Mouse (Mus musculus): ENCODE data around the gene Elp5. TPM values are rescaled to one million over a fixed set of nuclear protein-coding genes. Genes with fewer than 3 reads are reported as not detected.

Elp5 gene
- total and polyA plus RNA-seq, 3 experiments, result 95.9 to 177 (median 119) TPM

- Histone ChIP-seq H3K9me3 (replicated peaks; ENCODE audit: low read length) (peaks cover 24% of the 10 kb centered on the region), H3K27me3 (replicated peaks) (no peaks in the 10 kb centered on the region), H3K9ac (ENCODE audit: insufficient read depth, low read depth) (no peak overlapping the region), H3K36me3 (replicated peaks in 1 of 2; ENCODE audit: control insufficient read depth in 1 of 2, insufficient read depth in 1 of 2, low read length in 1 of 2) (peaks cover 11 to 29% of the 10 kb centered on the region in 2 experiments), H3K4me2 (ENCODE audit: insufficient read depth, low read depth, poor library complexity, severe bottlenecking) (no peak overlapping the region), H3K4me3 (replicated peaks in 1 of 3; ENCODE audit: low read depth in 2 of 3, low read length in 2 of 3, poor library complexity in 1 of 3) (no peak overlapping the region), H3K79me2 (replicated peaks; ENCODE audit: control insufficient read depth, extremely low read depth, insufficient read depth, poor library complexity, severe bottlenecking) (no peaks in the 10 kb centered on the region), H3K27ac (ENCODE audit: insufficient read depth, low read depth) (no peak overlapping the region), H3K4me1 (ENCODE audit: control insufficient read depth in 1 of 2, insufficient read depth in 2 of 2) (peaks cover 15 to 28% of the 10 kb centered on the region in 2 experiments)
- in situ Hi-C loops (cut with MboI; ENCODE audit: low pct_ligation_motif_present, low pct_unique_long_range_greater_than_20kb, low sequenced_read_pairs) (no loop called here), dilution Hi-C loops (cut with MboI; ENCODE audit: extremely low pct_ligation_motif_present, extremely low pct_unique_long_range_greater_than_20kb, low sequenced_read_pairs) (no loop called here)
- TF ChIP-seq JUND (conservative IDR thresholded peaks at IDR 0.05; ENCODE audit: low read depth, low read length), result no peak
- no peak for DNase-seq (ENCODE audit: extremely low read depth)
These were observed 16.9 kb downstream of the Elp5 start for GRCm38 (mm10) chr11:69965271-69966005.

GRCm38 (mm10) chr11:69964650-69965270 is 17.6 kb downstream of the Elp5 start, which contains the start of gene Cldn7:
Cldn7 (plus strand) TSS chr11:69964779.
- H3K27ac ChIP-seq (ENCODE audit: insufficient read depth, low read depth), result no peak within 1 kb of the TSS
- H3K27me3 ChIP-seq (replicated peaks), result no peaks in the 10 kb centered on the region
- no peak for TF ChIP-seq MXI1 (IDR thresholded peaks at IDR 0.05; ENCODE audit: low read depth, low read length)
- no peak for TF ChIP-seq MEF2A (IDR thresholded peaks at IDR 0.05; ENCODE audit: borderline replicate concordance, low read depth, low read length)
- TF ChIP-seq USF1 (IDR thresholded peaks at IDR 0.05; ENCODE audit: low read depth, low read length), result no peak
- TF ChIP-seq ELF1 (IDR thresholded peaks at IDR 0.05; ENCODE audit: low read depth, low read length), result no peak
- dilution Hi-C loops (cut with MboI; ENCODE audit: extremely low pct_ligation_motif_present, extremely low pct_unique_long_range_greater_than_20kb, low sequenced_read_pairs) (no loop called here), in situ Hi-C loops (cut with MboI; ENCODE audit: low pct_ligation_motif_present, low pct_unique_long_range_greater_than_20kb, low sequenced_read_pairs) (no loop called here)
- peaks cover 8 to 22% of the 10 kb centered on the region in 2 experiments for H3K4me1 ChIP-seq (ENCODE audit: control insufficient read depth in 1 of 2, insufficient read depth in 2 of 2)
- peaks cover 24% of the 10 kb centered on the region for H3K9me3 ChIP-seq (replicated peaks; ENCODE audit: low read length)
- no peaks in the 10 kb centered on the region for H3K79me2 ChIP-seq (replicated peaks; ENCODE audit: control insufficient read depth, extremely low read depth, insufficient read depth, poor library complexity, severe bottlenecking)
- no peak within 1 kb of the TSS for H3K9ac ChIP-seq (ENCODE audit: insufficient read depth, low read depth)
- H3K4me2 ChIP-seq (ENCODE audit: insufficient read depth, low read depth, poor library complexity, severe bottlenecking), result no peak within 1 kb of the TSS
- no peak for DNase-seq (ENCODE audit: extremely low read depth)
- peaks cover 11 to 26% of the 10 kb centered on the region in 2 experiments for H3K36me3 ChIP-seq (replicated peaks in 1 of 2; ENCODE audit: control insufficient read depth in 1 of 2, insufficient read depth in 1 of 2, low read length in 1 of 2)
- no peak within 1 kb of the TSS for H3K4me3 ChIP-seq (replicated peaks in 1 of 3; ENCODE audit: low read depth in 2 of 3, low read length in 2 of 3, poor library complexity in 1 of 3)

GRCm38 (mm10) chr11:69961841-69962240 is 20.5 kb downstream of the Elp5 start:
- H3K9ac ChIP-seq (ENCODE audit: insufficient read depth, low read depth), result no peak overlapping the region
- no peak overlapping the region for H3K4me3 ChIP-seq (replicated peaks in 1 of 3; ENCODE audit: low read depth in 2 of 3, low read length in 2 of 3, poor library complexity in 1 of 3)
- no peak overlapping the region for H3K27ac ChIP-seq (ENCODE audit: insufficient read depth, low read depth)
- H3K27me3 ChIP-seq (replicated peaks), result peaks cover 12% of the 10 kb centered on the region
- no peak for DNase-seq (ENCODE audit: extremely low read depth)
- in situ Hi-C loops (cut with MboI; ENCODE audit: low pct_ligation_motif_present, low pct_unique_long_range_greater_than_20kb, low sequenced_read_pairs) (no loop called here), dilution Hi-C loops (cut with MboI; ENCODE audit: extremely low pct_ligation_motif_present, extremely low pct_unique_long_range_greater_than_20kb, low sequenced_read_pairs) (no loop called here)
- H3K4me1 ChIP-seq (ENCODE audit: control insufficient read depth in 1 of 2, insufficient read depth in 2 of 2), result peaks cover 8% of the 10 kb centered on the region in 2 experiments
- peaks cover 22% of the 10 kb centered on the region for H3K9me3 ChIP-seq (replicated peaks; ENCODE audit: low read length)
- no peaks in the 10 kb centered on the region for H3K79me2 ChIP-seq (replicated peaks; ENCODE audit: control insufficient read depth, extremely low read depth, insufficient read depth, poor library complexity, severe bottlenecking)
- no peak overlapping the region for H3K4me2 ChIP-seq (ENCODE audit: insufficient read depth, low read depth, poor library complexity, severe bottlenecking)
- TF ChIP-seq E2F4 (IDR thresholded peaks at IDR 0.05; ENCODE audit: insufficient replicate concordance, low read depth, low read length) (no peak), UBTF (IDR thresholded peaks at IDR 0.05; ENCODE audit: low read depth, low read length) (no peak), ZMIZ1 (IDR thresholded peaks at IDR 0.05; ENCODE audit: low read depth, low read length) (no peak), ETS1 (conservative IDR thresholded peaks at IDR 0.05; ENCODE audit: low read depth, low read length) (no peak), MXI1 (IDR thresholded peaks at IDR 0.05; ENCODE audit: low read depth, low read length) (no peak), USF1 (IDR thresholded peaks at IDR 0.05; ENCODE audit: low read depth, low read length) (no peak), SMC3 (IDR thresholded peaks at IDR 0.05; ENCODE audit: low read depth, low read length) (no peak), CHD1 (IDR thresholded peaks at IDR 0.05; ENCODE audit: low read depth, low read length) (no peak), IRF4 (IDR thresholded peaks at IDR 0.05; ENCODE audit: low read depth, low read length) (no peak), MAFK (IDR thresholded peaks at IDR 0.05; ENCODE audit: insufficient replicate concordance, low read length) (no peak), RAD21 (IDR thresholded peaks at IDR 0.05; ENCODE audit: low read depth, low read length) (no peak), POLR2A (IDR thresholded peaks at IDR 0.05; ENCODE audit: low read depth, low read length) (no peak), RCOR1 (conservative IDR thresholded peaks at IDR 0.05; ENCODE audit: low read depth, low read length) (no peak), KAT2A (IDR thresholded peaks at IDR 0.05; ENCODE audit: insufficient replicate concordance, low read length) (no peak), HCFC1 (IDR thresholded peaks at IDR 0.05; ENCODE audit: low read depth, low read length) (no peak), ZNF384 (IDR thresholded peaks at IDR 0.05; ENCODE audit: low read depth, low read length) (no peak), CHD2 (IDR thresholded peaks at IDR 0.05; ENCODE audit: low read length) (no peak)
- peaks cover 0 to 4% of the 10 kb centered on the region in 2 experiments for H3K36me3 ChIP-seq (replicated peaks in 1 of 2; ENCODE audit: control insufficient read depth in 1 of 2, insufficient read depth in 1 of 2, low read length in 1 of 2)
